Mouse (Mus musculus): Measurements from ENCODE around the gene Stag1.

DNA sequence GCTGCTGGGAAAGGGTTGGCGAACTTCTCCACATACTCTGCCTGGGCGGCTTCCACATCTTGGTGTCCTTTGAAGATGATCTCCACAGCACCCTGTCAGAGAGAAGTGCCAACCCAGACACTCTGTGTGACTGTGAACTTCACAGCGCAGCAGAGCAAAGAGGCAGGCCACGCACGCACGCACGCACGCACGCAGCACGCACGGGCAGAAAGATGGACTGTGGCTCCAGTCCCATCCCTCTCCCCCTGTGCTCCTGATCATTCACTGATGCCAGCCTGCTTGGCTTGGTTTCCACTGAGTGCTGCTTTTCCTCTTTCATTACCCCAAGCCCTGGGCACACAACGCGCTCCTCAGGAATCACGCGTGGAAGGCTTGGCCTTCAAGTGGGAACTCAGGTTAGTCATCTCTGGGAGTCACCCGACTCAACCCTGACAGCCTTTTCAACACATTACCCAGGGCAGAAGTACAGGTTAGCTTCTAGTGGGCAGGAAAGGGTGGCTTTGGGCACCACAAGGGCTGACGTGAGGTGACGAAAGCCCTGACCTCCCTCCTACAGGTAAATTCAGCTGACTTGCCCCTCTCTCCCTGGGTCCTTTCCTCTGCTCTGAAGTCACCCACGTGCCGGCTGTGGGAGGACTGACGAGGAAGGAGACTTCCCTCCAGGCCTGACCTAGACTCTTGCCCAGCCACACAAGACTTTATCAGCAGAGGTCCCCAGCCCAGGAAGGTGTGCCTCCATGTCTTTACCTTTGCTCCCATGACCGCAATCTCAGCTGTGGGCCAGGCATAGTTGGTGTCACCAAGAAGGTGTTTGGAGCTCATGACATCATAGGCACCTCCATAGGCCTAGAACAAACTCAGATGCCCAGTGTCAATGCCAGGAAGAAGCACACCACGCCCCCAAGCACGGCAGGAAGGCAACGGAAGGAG is 387.0 kb downstream of the Stag1 start:
- TF ChIP-seq POLR2A (IDR thresholded peaks at IDR 0.05; ENCODE audit: insufficient read depth, low read depth, low read length), result no peak
- TF ChIP-seq CTCF (IDR thresholded peaks at IDR 0.05; ENCODE audit: insufficient read depth, low read depth, low read length), result no peak

All from olfactory bulb, adult 2 months (tissue).